7 mouse cellular contexts compared by ENCODE assay signal in the genomic region with DNA sequence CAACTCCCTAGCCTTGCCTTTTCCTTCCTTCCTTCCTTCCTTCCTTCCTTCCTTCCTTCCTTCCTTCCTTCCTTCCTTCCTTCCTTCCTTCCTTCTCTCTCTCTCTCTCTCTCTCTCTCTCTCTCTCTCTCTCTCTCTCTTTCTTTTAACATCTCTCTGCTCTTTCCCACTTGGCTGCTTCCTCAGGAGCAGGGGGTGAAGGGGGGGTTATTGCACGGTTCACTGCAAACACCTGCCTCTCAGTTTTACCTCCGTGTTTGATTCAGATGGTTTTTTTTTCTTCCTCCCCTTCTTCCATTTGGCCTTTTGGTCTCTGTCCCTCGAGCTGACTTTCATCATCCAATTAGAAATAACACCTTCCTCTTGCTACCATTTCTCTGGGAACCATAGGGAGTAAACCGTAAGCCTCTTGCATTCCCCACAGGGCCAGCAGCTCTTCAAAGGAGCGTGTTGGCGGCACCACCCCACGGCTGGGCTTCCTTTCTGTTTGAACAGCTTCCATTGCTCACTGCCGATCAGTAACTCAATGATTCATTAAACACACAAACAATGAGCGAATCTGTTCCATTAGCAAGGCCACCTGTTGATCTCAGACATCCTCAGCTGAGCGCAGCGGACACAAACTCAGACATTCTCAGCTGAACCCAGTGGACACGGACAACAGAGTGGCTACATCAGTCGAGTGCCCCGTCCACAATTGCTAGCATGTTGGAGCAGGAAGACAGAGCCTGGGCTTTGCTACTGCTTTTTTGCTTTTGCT.
DNase-seq lines count a peak whose midpoint lies in the region; ATAC-seq lines count a peak whose summit lies in the region.

No protein-coding gene starts in this region.

- H3K27ac ChIP-seq in lung, embryonic 16.5 days (ENCODE audit: low read length) = no peak overlapping the region

- H3K9me3 ChIP-seq in lung, embryonic 16.5 days (ENCODE audit: control insufficient read depth, low read length) = no peaks in the 10 kb centered on the region

- 6% methylated on average over 14 of the region's 14 CpGs for WGBS in lung, embryonic 16.5 days

- peak overlapping the region; percentile 63 for H3K4me2 ChIP-seq in lung, embryonic 16.5 days (ENCODE audit: low read depth, low read length)

- H3K4me3 ChIP-seq in lung, embryonic 16.5 days (ENCODE audit: low read length) = peak overlapping the region; percentile 43

- no peaks in the 10 kb centered on the region for H3K36me3 ChIP-seq in lung, embryonic 16.5 days (ENCODE audit: control insufficient read depth, insufficient read depth, low read length)

- peak; percentile 38; the same call in 1 of the 2 replicates for ATAC-seq in lung, embryonic 16.5 days (ENCODE audit: low read depth)

- no peaks in the 10 kb centered on the region for H3K27me3 ChIP-seq in lung, embryonic 16.5 days (ENCODE audit: control insufficient read depth, insufficient read depth, low read depth, low read length)

- intact Hi-C loops in heart, postnatal 10 days (cut with DNase I) = no loop called here

- peak overlapping the region; percentile 41; the same call in 1 of the 2 replicates for H3K9ac ChIP-seq in lung, embryonic 16.5 days (ENCODE audit: low read length)

- H3K4me1 ChIP-seq in lung, embryonic 16.5 days (replicated peaks; ENCODE audit: control insufficient read depth, insufficient read depth, low read length) = no peaks in the 10 kb centered on the region; the same call in 1 of the 2 replicates

- peak; percentile 13 for DNase-seq in R1 (ENCODE audit: low read depth, low spot score)
- DNase-seq in embryo, embryonic 10 days (ENCODE audit: low spot score) = peak; percentile 57
- DNase-seq in heart, postnatal 10 days = peak; percentile 9 to 21
- peak; percentile 37 for DNase-seq in layer of hippocampus, adult 11-12 months (ENCODE audit: low spot score)
- peak; percentile 15 for DNase-seq in right cerebral cortex, adult 18-20 months
- no peak for DNase-seq in thymus, postnatal 14 days
